Mouse (Mus musculus): ENCODE data around the gene Ube2e2. TPM values are rescaled to one million over a fixed set of nuclear protein-coding genes. Genes with fewer than 3 reads are reported as not detected.

The Ube2e2 gene
- polyA plus RNA-seq, 1 experiment from 2014 or later: 6.5 TPM

DNA sequence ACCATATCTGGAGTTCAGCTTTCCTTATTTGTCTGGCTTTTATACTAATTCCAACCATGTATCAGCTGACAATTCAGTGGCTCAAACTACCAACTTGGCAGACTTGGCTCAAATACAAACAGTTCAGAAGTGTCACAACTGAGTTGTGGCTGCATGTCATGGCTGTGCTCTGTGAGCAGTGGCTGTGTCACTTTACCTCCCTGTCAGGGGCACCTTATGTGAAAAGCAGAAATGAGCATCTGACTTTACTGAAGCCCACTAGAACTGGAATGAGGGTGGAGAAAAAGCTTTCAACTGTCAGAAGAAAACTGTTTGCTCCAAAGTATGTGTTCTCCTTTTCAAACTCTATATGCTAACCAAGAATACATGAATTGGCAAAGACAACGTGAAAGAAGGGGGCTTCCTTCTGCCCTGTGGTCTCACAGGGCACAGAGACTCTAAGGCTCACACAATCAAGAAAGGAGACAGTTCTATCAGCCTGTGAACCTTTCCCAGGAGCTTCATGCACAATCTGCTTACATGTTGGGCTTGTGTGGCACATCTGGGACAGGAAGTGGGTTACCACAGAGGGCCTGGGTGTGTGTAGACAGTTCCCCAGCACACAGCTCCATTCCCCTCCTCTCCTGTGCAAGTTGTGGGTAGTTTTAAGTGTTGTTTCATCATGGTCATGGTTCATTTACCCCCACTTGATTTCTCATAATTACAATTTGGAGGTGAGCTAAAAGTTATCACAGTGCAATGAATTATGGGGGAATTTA, 228.6 kb downstream of the Ube2e2 start:
- H3K27ac ChIP-seq: no peak overlapping the region
- no peak overlapping the region for H3K4me2 ChIP-seq
- H3K9me3 ChIP-seq (replicated peaks): peaks cover 14% of the 10 kb centered on the region
- 7% methylated on average over 1 of the region's 1 CpGs for WGBS (ENCODE audit: insufficient replicate concordance)
- H3K27me3 ChIP-seq: no peaks in the 10 kb centered on the region
- H3K9ac ChIP-seq: no peak overlapping the region
- H3K4me3 ChIP-seq (replicated peaks): no peak overlapping the region
- DNase-seq (peak; percentile 2), ATAC-seq (ENCODE audit: low read depth) (no peak)
- no peaks in the 10 kb centered on the region for H3K4me1 ChIP-seq (replicated peaks)
- H3K36me3 ChIP-seq: no peaks in the 10 kb centered on the region

GRCm38 (mm10) chr14:18663666-18664065, 230.4 kb downstream of the Ube2e2 start:
- H3K36me3 ChIP-seq: no peaks in the 10 kb centered on the region
- H3K9me3 ChIP-seq (replicated peaks): peaks cover 14% of the 10 kb centered on the region
- H3K27me3 ChIP-seq: no peaks in the 10 kb centered on the region
- ATAC-seq (ENCODE audit: low read depth) (no peak), DNase-seq (no peak)
- no peaks in the 10 kb centered on the region for H3K4me1 ChIP-seq (replicated peaks)
- no peak overlapping the region for H3K4me3 ChIP-seq (replicated peaks)
- no peak overlapping the region for H3K4me2 ChIP-seq
- no peak overlapping the region for H3K9ac ChIP-seq
- no peak overlapping the region for H3K27ac ChIP-seq
- WGBS (ENCODE audit: insufficient replicate concordance): 69% methylated on average over 2 of the region's 2 CpGs

DNA sequence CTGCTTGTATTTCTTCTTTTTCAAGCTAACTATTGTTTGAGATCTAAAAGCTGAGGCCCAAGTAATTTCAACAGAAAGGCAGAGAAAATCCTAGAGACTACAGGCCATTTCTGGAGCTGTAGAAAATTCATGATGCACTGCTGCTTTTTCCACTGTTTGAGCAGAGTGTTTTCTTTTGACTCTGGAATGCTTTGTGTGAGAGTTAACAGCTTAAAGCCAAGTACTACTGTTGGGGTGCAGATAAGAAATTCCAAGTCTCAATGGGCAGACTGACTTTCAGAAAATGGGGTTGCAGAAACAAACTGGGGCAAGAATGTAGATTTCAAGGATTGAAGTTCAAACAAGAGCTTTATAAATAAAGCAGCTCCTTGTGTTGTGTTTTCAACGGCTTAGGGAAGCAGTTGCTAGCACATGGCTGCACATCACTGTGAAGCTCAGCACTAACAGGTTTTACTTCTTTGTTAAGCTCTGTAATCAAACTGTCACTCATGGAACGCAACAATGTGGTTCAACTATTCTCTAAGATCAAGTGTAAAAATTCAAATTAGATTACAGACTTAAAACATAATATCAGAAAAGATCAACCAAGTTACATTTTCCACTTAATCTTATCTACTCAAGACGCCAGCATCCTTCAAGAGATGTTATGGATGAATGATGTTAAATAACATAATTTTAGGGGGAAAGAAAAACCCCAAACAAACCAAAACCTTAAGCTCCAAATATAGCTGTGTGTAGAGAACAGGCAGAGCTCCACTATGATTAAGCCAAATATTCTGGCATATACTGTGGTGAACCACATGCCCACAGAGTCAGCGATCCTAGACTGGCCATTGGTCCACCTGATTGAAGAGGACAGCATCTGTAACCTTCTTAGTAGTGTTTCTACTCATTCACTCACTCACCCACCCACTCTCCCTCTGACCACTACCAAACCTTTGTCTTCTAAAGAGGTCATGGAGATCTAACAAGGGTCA, 236.0 kb downstream of the Ube2e2 start:
- Histone ChIP-seq H3K4me2 (no peak overlapping the region), H3K4me3 (replicated peaks) (no peak overlapping the region), H3K27ac (no peak overlapping the region), H3K4me1 (replicated peaks) (no peaks in the 10 kb centered on the region), H3K9me3 (replicated peaks) (peaks cover 14% of the 10 kb centered on the region), H3K36me3 (no peaks in the 10 kb centered on the region), H3K27me3 (no peaks in the 10 kb centered on the region), H3K9ac (no peak overlapping the region)
- no peak for DNase-seq
- no peak for ATAC-seq (ENCODE audit: low read depth)
- whole genome bisulfite sequencing (ENCODE audit: insufficient replicate concordance): 49% methylated on average over 4 of the region's 4 CpGs

DNA sequence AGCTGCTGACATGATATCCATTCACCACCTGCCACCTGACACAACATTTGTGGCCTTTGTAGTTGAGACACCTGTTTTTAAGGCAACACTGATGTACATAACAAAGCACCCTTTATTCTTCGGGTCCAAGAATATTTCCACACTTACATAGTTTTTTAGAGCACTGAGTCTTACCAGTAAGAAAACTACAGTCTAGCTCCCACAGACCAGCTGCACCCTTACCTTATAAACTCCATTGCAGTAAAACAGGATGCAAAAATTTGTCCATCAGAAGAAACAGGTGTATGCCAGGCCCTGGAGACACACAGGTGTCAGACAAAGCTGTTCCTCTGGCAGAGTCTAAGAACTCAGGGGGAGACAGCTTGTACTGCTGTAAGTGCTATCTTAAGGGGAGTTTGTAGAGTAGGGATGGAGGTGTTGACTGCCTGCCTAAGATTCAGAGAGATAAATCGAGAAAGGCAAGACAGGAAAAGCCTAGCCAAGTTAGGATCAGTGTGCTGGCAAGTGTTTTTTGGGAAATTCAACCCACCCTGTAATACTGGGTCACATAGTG, 244.9 kb downstream of the Ube2e2 start:
- Histone ChIP-seq H3K9me3 (replicated peaks) (no peaks in the 10 kb centered on the region), H3K27ac (no peak overlapping the region), H3K4me1 (replicated peaks) (no peaks in the 10 kb centered on the region), H3K4me3 (replicated peaks) (no peak overlapping the region), H3K27me3 (no peaks in the 10 kb centered on the region), H3K4me2 (no peak overlapping the region), H3K9ac (no peak overlapping the region), H3K36me3 (no peaks in the 10 kb centered on the region)
- ATAC-seq (ENCODE audit: low read depth): no peak
- 44% methylated on average over 2 of the region's 2 CpGs for WGBS (ENCODE audit: insufficient replicate concordance)
- DNase-seq: no peak

GRCm38 (mm10) chr14:18641656-18642055, 252.4 kb downstream of the Ube2e2 start:
- H3K27ac ChIP-seq: no peak overlapping the region
- DNase-seq (no peak), ATAC-seq (ENCODE audit: low read depth) (no peak)
- H3K4me2 ChIP-seq: no peak overlapping the region
- no peaks in the 10 kb centered on the region for H3K27me3 ChIP-seq
- no peak overlapping the region for H3K4me3 ChIP-seq (replicated peaks)
- H3K4me1 ChIP-seq (replicated peaks): no peaks in the 10 kb centered on the region
- no peaks in the 10 kb centered on the region for H3K36me3 ChIP-seq
- H3K9ac ChIP-seq: no peak overlapping the region
- WGBS (ENCODE audit: insufficient replicate concordance): 70% methylated on average over 4 of the region's 4 CpGs
- no peaks in the 10 kb centered on the region for H3K9me3 ChIP-seq (replicated peaks)

- no peak overlapping the region for H3K9ac ChIP-seq
- H3K36me3 ChIP-seq: no peaks in the 10 kb centered on the region
- ATAC-seq (ENCODE audit: low read depth) (no peak), DNase-seq (no peak)
- no peak overlapping the region for H3K4me2 ChIP-seq
- H3K27ac ChIP-seq: no peak overlapping the region
- H3K27me3 ChIP-seq: no peaks in the 10 kb centered on the region
- no peak overlapping the region for H3K4me3 ChIP-seq (replicated peaks)
- H3K9me3 ChIP-seq (replicated peaks): no peaks in the 10 kb centered on the region
- H3K4me1 ChIP-seq (replicated peaks): no peaks in the 10 kb centered on the region
- 50% methylated on average over 2 of the region's 2 CpGs for WGBS (ENCODE audit: insufficient replicate concordance)
Observed at GRCm38 (mm10) chr14:18638753-18639456, 255.2 kb downstream of the Ube2e2 start.

DNA sequence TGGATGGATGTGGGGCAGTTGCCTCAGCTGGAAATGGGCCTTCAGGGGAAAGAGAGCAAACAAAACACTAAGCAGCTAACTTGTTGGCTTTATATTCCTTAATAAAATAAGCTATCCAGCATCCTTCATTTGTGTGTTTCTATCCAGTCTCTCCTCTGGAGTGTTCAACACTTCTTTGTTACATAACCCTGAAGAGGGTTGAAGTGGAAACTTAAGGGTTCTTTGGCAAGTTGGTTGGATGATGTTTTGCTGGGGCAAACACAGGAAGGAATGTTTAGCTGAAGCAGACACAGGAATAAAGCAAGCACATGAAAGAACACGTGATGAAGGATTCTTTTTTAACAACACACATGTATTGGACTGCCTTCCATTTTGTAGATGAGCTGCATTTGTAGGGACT, 256.3 kb downstream of the Ube2e2 start:
- H3K27ac ChIP-seq: no peak overlapping the region
- WGBS (ENCODE audit: insufficient replicate concordance): 52% methylated on average over 1 of the region's 1 CpGs
- ATAC-seq (ENCODE audit: low read depth) (no peak), DNase-seq (no peak)
- H3K36me3 ChIP-seq: no peaks in the 10 kb centered on the region
- no peak overlapping the region for H3K4me3 ChIP-seq (replicated peaks)
- no peaks in the 10 kb centered on the region for H3K27me3 ChIP-seq
- no peaks in the 10 kb centered on the region for H3K9me3 ChIP-seq (replicated peaks)
- H3K4me1 ChIP-seq (replicated peaks): no peaks in the 10 kb centered on the region
- H3K4me2 ChIP-seq: no peak overlapping the region
- no peak overlapping the region for H3K9ac ChIP-seq

- Histone ChIP-seq H3K4me3 (replicated peaks) (no peak overlapping the region), H3K4me2 (no peak overlapping the region), H3K9ac (no peak overlapping the region), H3K27ac (no peak overlapping the region), H3K4me1 (replicated peaks) (no peaks in the 10 kb centered on the region), H3K9me3 (replicated peaks) (no peaks in the 10 kb centered on the region), H3K36me3 (no peaks in the 10 kb centered on the region), H3K27me3 (no peaks in the 10 kb centered on the region)
- WGBS (ENCODE audit: insufficient replicate concordance): 46% methylated on average over 1 of the region's 1 CpGs
- no peak for ATAC-seq (ENCODE audit: low read depth)
- no peak for DNase-seq
Observed at GRCm38 (mm10) chr14:18628170-18628569, 265.9 kb downstream of the Ube2e2 start.

DNA sequence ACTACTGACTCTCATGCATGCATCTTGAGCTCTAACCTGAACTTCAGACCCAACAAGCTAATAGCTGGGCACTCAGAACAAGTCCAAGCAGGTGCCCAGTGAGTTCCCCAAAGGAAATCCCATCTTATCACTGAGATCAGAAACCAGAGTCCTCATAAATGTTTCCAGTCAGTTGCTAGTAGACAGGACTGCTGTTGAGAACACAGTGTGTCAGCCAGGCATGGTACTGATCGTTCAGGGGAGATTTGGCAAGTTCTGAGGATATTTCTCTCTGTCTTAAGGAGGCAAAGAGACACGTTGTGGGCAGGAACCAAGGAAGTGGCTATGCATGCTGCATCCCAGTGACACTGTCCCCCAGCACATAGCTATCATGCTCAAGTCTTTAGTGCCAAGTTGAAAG, 275.5 kb downstream of the Ube2e2 start:
- ATAC-seq (ENCODE audit: low read depth) (no peak), DNase-seq (no peak)
- no peak overlapping the region for H3K27ac ChIP-seq
- H3K4me2 ChIP-seq: no peak overlapping the region
- WGBS (ENCODE audit: insufficient replicate concordance): 39% methylated on average over 2 of the region's 2 CpGs
- H3K4me1 ChIP-seq (replicated peaks): no peaks in the 10 kb centered on the region
- no peak overlapping the region for H3K4me3 ChIP-seq (replicated peaks)
- no peaks in the 10 kb centered on the region for H3K36me3 ChIP-seq
- no peaks in the 10 kb centered on the region for H3K9me3 ChIP-seq (replicated peaks)
- no peak overlapping the region for H3K9ac ChIP-seq
- H3K27me3 ChIP-seq: no peaks in the 10 kb centered on the region

GRCm38 (mm10) chr14:18601927-18602326, 292.1 kb downstream of the Ube2e2 start:
- Histone ChIP-seq H3K27ac (no peak overlapping the region), H3K27me3 (no peaks in the 10 kb centered on the region), H3K4me1 (replicated peaks) (no peaks in the 10 kb centered on the region), H3K36me3 (no peaks in the 10 kb centered on the region), H3K4me3 (replicated peaks) (no peak overlapping the region), H3K9me3 (replicated peaks) (no peaks in the 10 kb centered on the region), H3K4me2 (no peak overlapping the region), H3K9ac (no peak overlapping the region)
- WGBS (ENCODE audit: insufficient replicate concordance): 45% methylated on average over 1 of the region's 1 CpGs
- DNase-seq: no peak
- no peak for ATAC-seq (ENCODE audit: low read depth)
